Mouse (Mus musculus) olfactory bulb, adult 2 months (tissue): Measurements from ENCODE around the gene Cox6a2. TPM values are rescaled to one million over a fixed set of nuclear protein-coding genes. Genes with fewer than 3 reads are reported as not detected.

Experiments used
- H3K27ac ChIP-seq: fragments of 200-500 bp; 2 replicates; pipeline ENCODE4 v1.5.1; 2012; ENCODE audit warnings: low read depth, low read length; ENCODE audit not compliant: insufficient read depth
- H3K4me1 ChIP-seq: fragments of 200-500 bp; 2 replicates; pipeline ENCODE4 v1.6.1; 2012; ENCODE audit warnings: low read length; ENCODE audit not compliant: control insufficient read depth, insufficient read depth
- H3K4me3 ChIP-seq: fragments of 200-500 bp; 2 replicates; pipeline ENCODE4 v1.5.1; 2012; ENCODE audit warnings: mild to moderate bottlenecking, low read depth, low read length, moderate library complexity; ENCODE audit not compliant: insufficient read depth
- CTCF ChIP-seq: fragments of 200-500 bp; IDR thresholded peaks from 2 replicates; pipeline ENCODE4 v1.5.1; 2012; ENCODE audit warnings: low read depth, mild to moderate bottlenecking, low read length, moderate library complexity; ENCODE audit not compliant: insufficient read depth
- POLR2A ChIP-seq: fragments of 200-500 bp; IDR thresholded peaks from 2 replicates; pipeline ENCODE4 v1.6.1; 2012; ENCODE audit warnings: mild to moderate bottlenecking, low read depth, low read length, moderate library complexity; ENCODE audit not compliant: insufficient read depth
- WGBS: fragments of 180-500 bp; shearing (Covaris S2); methylation state at CpG from one replicate; pipeline ENCODE4 v1.1.7; 2018; 5-methylcytosine and 5-hydroxymethylcytosine counted together
- polyA plus RNA-seq: library from polyadenylated mRNA; stranded (reverse); fragments of >200 nt; gene quantifications from 2 replicates; pipeline ENCODE4 v1.2.4, GENCODE M21; 2012; ENCODE audit warnings: low replicate concordance; ENCODE audit not compliant: missing spikeins, insufficient read depth, insufficient read length

The Cox6a2 gene
- polyA plus RNA-seq, 1 experiment, result not detected

GRCm38 (mm10) chr7:128208187-128208586 is 2.0 kb upstream of the Cox6a2 start:
- no peaks in the 10 kb centered on the region for H3K4me1 ChIP-seq
- no peak for TF ChIP-seq POLR2A
- no peak for TF ChIP-seq CTCF

GRCm38 (mm10) chr7:128205695-128206094 is 492 bp downstream of the Cox6a2 start:
- no peak overlapping the region for H3K4me3 ChIP-seq
- 90% methylated on average over 18 of the region's 18 CpGs for WGBS
- no peaks in the 10 kb centered on the region for H3K4me1 ChIP-seq
- H3K27ac ChIP-seq, result no peak overlapping the region
- no peak for TF ChIP-seq POLR2A
- TF ChIP-seq CTCF, result no peak

More at GRCm38 (mm10) chr7:128208187-128208586, 2.0 kb upstream of the Cox6a2 start:
- 5% methylated on average over 4 of the region's 4 CpGs for WGBS
- H3K27ac ChIP-seq, result no peak overlapping the region
- no peak overlapping the region for H3K4me3 ChIP-seq

- WGBS, result 82% methylated on average over 8 of the region's 8 CpGs
- no peak for TF ChIP-seq POLR2A
- TF ChIP-seq CTCF, result no peak
- Histone ChIP-seq H3K4me1 (no peaks in the 10 kb centered on the region), H3K27ac (no peak overlapping the region), H3K4me3 (no peak overlapping the region)
Observed at GRCm38 (mm10) chr7:128204179-128204578, 2.0 kb downstream of the Cox6a2 start.

GRCm38 (mm10) chr7:128203071-128203470 is 3.1 kb downstream of the Cox6a2 start:
- H3K27ac ChIP-seq, result no peak overlapping the region
- H3K4me3 ChIP-seq, result no peak overlapping the region
- WGBS, result 83% methylated on average over 9 of the region's 9 CpGs
- no peaks in the 10 kb centered on the region for H3K4me1 ChIP-seq
- no peak for TF ChIP-seq POLR2A
- TF ChIP-seq CTCF, result no peak

GRCm38 (mm10) chr7:128201607-128202006 is 4.6 kb downstream of the Cox6a2 start:
- no peak overlapping the region for H3K27ac ChIP-seq
- H3K4me3 ChIP-seq, result no peak overlapping the region
- no peaks in the 10 kb centered on the region for H3K4me1 ChIP-seq
- no peak for TF ChIP-seq POLR2A
- no peak for TF ChIP-seq CTCF
- 89% methylated on average over 9 of the region's 9 CpGs for WGBS

GRCm38 (mm10) chr7:128181691-128182090 is 24.5 kb downstream of the Cox6a2 start:
- no peak for TF ChIP-seq POLR2A
- TF ChIP-seq CTCF, result no peak
- H3K4me1 ChIP-seq, result no peaks in the 10 kb centered on the region
- no peak overlapping the region for H3K27ac ChIP-seq
- WGBS, result 94% methylated on average over 10 of the region's 10 CpGs
- no peak overlapping the region for H3K4me3 ChIP-seq

GRCm38 (mm10) chr7:128180546-128180945 is 25.6 kb downstream of the Cox6a2 start:
- Histone ChIP-seq H3K27ac (no peak overlapping the region), H3K4me1 (no peaks in the 10 kb centered on the region), H3K4me3 (no peak overlapping the region)
- 69% methylated on average over 6 of the region's 6 CpGs for WGBS
- TF ChIP-seq POLR2A, result no peak
- no peak for TF ChIP-seq CTCF

GRCm38 (mm10) chr7:128180126-128180525 is 26.1 kb downstream of the Cox6a2 start:
- Histone ChIP-seq H3K27ac (no peak overlapping the region), H3K4me3 (no peak overlapping the region), H3K4me1 (no peaks in the 10 kb centered on the region)
- no peak for TF ChIP-seq POLR2A
- TF ChIP-seq CTCF, result no peak
- 85% methylated on average over 7 of the region's 7 CpGs for WGBS

- 45% methylated on average over 2 of the region's 2 CpGs for WGBS
Observed at GRCm38 (mm10) chr7:128178385-128178784, 27.8 kb downstream of the Cox6a2 start.

GRCm38 (mm10) chr7:128169996-128170395 is 36.2 kb downstream of the Cox6a2 start:
- WGBS, result 64% methylated on average over 3 of the region's 3 CpGs
- H3K4me1 ChIP-seq, result no peaks in the 10 kb centered on the region
- no peak overlapping the region for H3K4me3 ChIP-seq
- H3K27ac ChIP-seq, result no peak overlapping the region
- TF ChIP-seq POLR2A (no peak), CTCF (no peak)

More at GRCm38 (mm10) chr7:128178385-128178784, 27.8 kb downstream of the Cox6a2 start:
- TF ChIP-seq CTCF, result no peak
- TF ChIP-seq POLR2A, result no peak
- Histone ChIP-seq H3K27ac (no peak overlapping the region), H3K4me3 (no peak overlapping the region), H3K4me1 (no peaks in the 10 kb centered on the region)
